Mouse (Mus musculus) 416B (cell line): Measurements from ENCODE around the gene Arhgap9.

Source experiments
- DNase-seq: peaks from one replicate; pipeline ENCODE4 v3.0.0; 2011; ENCODE audit warnings: low read depth

Gene Arhgap9

DNA sequence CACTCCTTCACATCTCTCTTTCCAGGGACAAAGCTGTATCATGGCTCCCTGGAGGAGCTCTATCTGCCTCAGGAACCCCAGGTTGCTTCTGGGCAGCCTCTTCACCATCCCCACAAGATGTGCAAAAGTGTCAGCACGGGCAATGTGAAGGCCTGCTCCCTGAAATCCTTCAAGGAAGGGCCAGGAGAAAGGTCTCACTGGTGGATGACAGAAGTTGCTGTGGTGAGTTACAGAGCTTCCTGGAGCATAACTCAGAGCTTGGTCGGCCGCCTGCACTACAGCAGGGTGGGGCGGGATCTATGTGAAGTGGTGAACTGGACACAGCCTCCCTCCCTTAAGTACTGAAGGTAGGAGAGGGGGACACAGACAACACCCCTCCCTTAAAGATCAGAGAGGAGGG is 905 bp downstream of the Arhgap9 start:
- no peak for DNase-seq

- peak; percentile 69 for DNase-seq
These were observed 1.5 kb downstream of the Arhgap9 start for GRCm38 (mm10) chr10:127323131-127323855.

DNA sequence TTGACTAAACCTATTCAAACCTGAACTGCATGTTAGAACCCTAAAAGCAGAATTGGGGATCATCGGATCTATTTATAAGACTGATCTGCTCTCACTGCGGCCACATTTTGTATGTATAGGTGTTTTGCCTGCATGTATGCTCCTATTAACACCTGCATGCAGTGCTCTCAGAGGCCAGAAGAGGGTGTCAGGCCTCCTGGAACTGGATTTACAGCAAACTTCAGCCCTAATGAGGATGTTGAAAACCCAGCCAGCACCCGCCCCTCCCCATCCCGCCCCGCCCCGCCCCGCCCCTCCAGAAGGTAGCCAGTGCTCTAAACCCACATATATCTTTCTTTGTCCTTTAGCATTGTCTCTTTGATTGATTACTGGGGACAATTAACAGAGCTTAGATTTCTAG is 2.7 kb downstream of the Arhgap9 start:
- DNase-seq: peak; percentile 89

DNA sequence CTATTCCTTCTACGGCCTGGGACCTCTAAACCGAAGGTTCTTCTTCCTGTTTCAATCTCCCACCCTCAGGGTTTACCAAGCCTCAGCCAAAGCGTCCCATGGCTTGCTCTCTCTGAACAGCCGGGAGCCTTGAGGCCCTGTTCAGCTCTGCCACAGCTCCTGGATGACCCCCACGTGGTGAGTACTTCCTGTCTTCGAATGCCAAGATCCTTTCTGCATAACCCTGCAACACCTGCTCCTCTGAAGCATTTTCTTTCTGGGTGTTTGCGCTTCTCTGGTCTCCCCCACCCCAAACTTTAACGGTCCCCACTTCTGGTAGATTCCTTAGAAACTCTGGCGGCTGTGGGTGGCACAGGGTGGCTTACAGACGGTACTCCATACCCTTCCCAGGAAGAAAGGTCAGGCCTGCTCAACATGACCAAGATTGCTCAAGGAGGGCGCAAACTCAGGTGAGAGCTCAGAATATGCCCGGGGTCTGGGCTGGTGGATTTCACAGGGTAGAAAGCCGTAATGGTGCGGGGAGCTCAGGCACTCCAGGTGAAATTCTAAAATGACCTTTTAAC is 3.8 kb downstream of the Arhgap9 start:
- DNase-seq: no peak

GRCm38 (mm10) chr10:127326017-127326801 is 4.4 kb downstream of the Arhgap9 start:
- no peak for DNase-seq

GRCm38 (mm10) chr10:127326828-127327227 is 5.1 kb downstream of the Arhgap9 start:
- no peak for DNase-seq

GRCm38 (mm10) chr10:127327461-127328145 is 5.8 kb downstream of the Arhgap9 start:
- DNase-seq: no peak

DNA sequence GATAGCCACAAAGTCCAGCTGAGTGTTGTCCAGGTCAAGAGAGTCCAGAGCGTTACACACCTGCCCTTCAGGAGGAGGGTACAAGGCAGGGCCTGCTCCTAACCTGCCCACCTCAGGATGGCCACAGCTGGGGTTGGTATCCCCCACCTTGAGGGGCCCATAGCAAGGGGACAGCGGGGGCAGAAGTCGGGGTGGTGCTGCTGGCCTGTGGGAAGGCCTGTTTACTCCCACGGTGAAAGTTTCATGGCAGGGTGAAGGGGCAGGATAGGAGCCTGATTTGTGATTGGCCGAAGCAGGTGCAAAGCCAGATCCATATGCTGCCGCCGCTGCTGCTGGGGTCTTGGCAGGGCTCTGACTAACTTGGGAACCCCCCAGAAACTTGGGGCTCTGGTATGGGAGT is 8.4 kb downstream of the Arhgap9 start:
- no peak for DNase-seq

- DNase-seq: peak; percentile 25
These were observed 10.6 kb downstream of the Arhgap9 start for GRCm38 (mm10) chr10:127332211-127332874.

DNA sequence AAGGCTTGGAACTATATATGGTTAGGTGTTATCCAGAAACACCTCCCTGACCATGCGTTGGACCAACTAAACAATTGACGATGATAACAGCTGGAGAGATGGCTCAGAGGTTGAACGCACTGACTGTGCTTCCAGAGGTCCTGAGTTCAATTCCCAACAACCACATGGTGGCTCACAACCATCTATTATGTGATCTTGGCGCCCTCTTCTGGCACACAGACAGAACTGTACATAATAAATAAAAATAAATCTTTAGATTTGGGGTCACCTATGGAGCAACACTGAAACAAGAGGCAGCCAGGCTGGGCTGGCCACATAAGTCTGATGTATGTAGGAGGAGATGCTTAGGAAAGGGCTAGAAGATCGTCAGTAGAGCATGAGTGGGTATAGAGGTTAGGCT is 11.4 kb downstream of the Arhgap9 start:
- DNase-seq: peak; percentile 63

DNA sequence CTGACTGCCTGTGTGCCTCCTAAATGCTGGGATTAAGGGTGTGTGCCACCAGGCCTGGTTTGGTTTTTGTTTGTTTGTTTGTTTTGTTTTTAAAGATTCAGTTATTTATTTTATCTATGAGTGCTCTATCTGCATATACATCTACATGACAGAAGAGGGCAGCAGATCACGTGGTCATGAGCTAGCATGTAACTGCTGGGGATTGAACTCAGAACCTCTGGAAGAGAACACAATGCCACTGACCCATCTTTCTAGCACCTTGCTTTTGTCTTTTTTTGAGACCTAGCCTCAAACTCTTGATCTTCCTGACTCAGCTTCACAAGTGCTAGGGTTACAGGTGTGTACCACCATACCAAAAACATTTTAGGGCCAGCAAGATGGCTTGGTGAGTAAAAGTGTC is 13.5 kb downstream of the Arhgap9 start:
- peak; percentile 43 for DNase-seq

DNA sequence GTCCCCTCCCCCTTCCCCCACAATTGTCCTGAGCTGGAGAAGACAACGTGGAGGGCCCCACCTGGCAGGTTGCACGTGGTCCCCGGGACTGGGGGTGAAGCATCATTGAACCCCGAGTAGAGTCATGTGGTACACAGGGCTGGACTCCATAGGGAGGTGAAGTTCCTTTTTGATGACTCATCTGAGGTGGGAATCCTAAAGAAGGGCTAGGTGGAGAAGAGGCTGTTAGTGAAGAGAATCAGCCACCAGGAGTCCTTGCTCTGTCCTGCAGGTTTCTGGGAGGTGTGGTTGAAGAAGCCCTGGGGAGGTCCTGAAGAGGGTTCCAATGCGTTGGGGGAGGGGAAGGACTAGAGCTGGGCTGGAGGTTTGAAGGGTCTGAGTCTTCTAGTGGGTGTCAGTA is 15.2 kb downstream of the Arhgap9 start:
- no peak for DNase-seq

DNA sequence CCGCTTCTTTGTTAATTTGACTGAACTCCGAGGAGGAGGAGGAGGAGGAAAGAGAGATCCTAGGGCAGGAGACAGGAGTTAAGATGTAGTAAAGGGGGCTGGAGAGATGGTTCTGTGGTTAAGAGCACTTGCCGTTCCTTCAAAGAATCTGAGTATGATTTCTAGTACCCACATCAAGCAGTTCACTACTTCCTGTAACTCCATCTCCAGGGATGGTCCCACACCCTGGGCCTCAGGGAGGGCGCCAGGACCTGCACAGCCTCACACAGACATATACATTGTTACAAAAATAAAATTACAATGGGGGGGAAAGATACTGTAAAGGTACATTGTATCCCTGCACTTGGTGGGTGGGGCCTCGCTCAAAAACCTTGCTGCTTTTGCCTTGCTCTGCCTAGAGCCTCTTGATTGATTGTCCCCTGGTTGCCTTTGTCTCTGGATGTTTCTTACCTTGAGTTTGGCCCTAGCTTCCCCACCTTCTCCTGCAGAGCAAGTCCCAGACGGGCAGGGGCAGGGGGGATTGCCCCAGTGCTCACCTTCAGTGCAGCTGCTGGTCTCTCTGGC is 15.9 kb downstream of the Arhgap9 start:
- DNase-seq: no peak

DNA sequence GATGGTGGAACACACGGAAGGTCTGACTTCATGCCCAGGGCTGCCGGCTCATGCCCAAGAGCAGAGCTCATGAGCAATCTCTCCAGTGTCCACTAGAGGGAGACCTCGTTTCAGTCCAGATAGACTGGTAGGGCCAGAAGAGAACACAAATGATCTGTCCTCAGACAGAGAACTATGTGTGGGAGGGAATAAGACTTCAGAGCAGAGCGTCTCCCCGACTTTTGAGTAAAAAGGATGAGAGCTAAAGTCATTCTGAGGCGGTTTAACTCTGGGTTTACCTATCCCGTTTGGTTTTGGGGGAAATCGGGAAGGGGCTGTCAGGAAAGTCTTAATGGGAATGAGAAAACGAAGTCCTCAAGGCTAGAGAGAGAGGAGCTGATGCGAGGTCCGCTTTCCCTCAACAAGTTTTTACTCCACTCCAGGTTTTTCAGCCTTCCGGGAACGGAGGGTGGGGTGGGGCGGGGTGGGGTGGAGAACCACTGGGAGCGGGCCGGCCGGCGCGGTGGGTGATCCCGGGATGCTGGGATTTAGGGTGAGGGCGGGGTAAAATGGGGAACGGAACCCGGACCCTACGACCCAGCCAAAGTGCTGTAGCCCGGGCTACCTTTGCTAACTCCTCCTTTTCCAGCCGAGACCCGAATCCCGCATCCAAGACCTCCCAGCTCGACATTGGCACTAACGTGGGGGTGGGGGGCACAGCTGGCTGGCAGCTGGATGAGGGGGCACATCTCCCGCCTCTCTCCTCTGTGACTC is 17.3 kb downstream of the Arhgap9 start:
- peak; percentile 96 for DNase-seq

- peak; percentile 73 for DNase-seq
These were observed 18.2 kb downstream of the Arhgap9 start for GRCm38 (mm10) chr10:127339683-127340576.

DNA sequence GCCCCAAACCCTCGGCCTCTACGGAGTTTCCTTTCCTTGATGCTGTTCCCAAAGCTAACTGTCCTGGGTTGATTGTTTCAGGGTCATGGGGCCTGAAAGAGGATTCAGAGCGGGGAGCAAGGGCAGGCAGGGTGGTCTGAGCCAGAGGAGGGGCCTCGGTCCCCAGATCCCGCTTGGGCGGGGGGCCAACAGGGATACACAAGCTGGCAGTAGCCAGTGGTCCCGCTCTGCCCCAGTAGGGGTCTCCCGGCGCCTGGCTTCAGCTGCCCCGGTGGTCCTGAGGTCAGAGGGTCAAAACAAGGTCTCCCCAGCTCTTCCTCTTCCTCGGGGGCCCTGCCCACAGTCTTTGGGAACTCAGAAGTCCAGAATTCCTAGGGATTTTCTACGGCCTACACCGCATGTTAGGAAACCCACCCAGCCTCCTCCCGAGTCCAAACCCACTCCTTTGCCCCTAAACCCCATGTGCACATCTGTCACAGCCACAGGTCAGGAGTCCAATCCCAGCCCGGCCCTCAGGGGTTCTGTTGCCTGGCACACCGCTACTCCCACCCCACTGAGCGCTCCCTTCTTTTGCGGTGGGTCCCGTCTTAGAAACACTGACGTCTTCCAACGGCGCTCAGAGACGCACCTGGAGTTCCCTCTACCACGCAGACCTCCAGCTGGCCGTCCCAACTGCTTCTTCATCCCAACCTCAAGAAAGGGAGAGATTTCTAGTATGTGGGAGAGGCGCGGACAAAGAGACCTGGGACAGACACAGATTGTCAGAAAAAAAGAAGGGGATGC is 19.0 kb downstream of the Arhgap9 start:
- no peak for DNase-seq

- DNase-seq: no peak
These were observed 19.6 kb downstream of the Arhgap9 start for GRCm38 (mm10) chr10:127341360-127341690.

DNA sequence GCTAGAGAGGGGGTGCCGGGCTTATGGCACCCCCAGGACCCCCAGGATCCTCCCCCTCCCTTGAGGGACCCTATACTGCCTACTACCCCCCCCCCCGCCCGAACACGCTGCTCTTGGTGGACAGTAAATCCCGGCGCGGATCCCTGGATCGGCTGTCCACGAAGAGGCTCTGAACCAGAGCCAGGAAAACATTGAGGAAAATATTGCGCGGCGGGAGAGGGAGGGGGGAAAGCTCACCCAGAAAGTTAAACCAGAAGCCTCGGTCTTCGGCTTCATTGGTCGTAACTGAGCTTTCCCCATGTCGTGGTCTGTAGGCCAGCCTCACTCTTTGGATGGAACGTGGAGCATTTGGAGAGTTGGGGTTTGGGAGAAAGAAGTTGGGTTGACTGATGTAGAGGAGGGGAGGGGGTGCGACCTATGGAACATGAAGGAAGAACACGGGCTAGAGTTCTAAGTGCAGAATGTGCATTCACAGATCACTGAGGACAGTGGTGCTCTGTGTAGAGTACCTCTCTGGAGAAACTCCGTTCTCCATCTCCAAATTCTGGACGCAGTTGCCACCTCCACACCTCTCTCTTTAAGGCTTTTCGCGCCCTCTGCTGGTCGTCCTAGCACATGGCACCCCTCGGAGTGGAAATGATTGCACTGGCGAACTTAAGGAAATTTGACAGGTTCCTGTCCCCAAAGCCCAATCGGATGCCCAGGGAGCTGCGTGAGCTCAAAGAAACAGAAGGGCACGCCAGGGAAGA is 20.3 kb downstream of the Arhgap9 start, which contains the start of gene Gli1:
TSS of gene Gli1 (minus strand) at position 84 of the 749 bp plus-strand sequence.
- DNase-seq: peak; percentile 92
